Mouse (Mus musculus) G1E (cell line): Measurements from ENCODE around the gene Mafk. TPM values are rescaled to one million over a fixed set of nuclear protein-coding genes. Genes with fewer than 3 reads are reported as not detected.
A peak's percentile ranks its signal among the peaks of the same experiment; 100 is the strongest.

Experiments
- ATAC-seq: 2 replicates; pipeline ENCODE4 v1.8.0; 2016; ENCODE audit warnings: mild to moderate bottlenecking; ENCODE audit not compliant: insufficient number of reproducible peaks, poor library complexity, low FRiP score, severe bottlenecking; ENCODE audit errors: extremely low read depth
- DNase-seq: peaks from one replicate; pipeline ENCODE4 v3.0.0; 2012; ENCODE audit warnings: low spot score
- H3K27me3 ChIP-seq: 2 replicates; pipeline ENCODE4 v1.6.1; 2012; ENCODE audit warnings: mild to moderate bottlenecking, low read length, inconsistent platforms; ENCODE audit not compliant: insufficient read depth
- H3K36me3 ChIP-seq: replicated peaks from 2 replicates; pipeline ENCODE3; 2012; ENCODE audit warnings: mild to moderate bottlenecking, inconsistent platforms
- H3K4me1 ChIP-seq: 2 replicates; pipeline ENCODE4 v1.6.1; 2012; ENCODE audit warnings: low read depth, low read length, inconsistent platforms, mixed read lengths; ENCODE audit not compliant: insufficient read depth
- H3K4me3 ChIP-seq: 2 replicates; pipeline ENCODE4 v1.5.1; 2012; ENCODE audit warnings: low read depth, mild to moderate bottlenecking, inconsistent platforms, low read length, moderate library complexity, mixed read lengths
- H3K9me3 ChIP-seq: replicated peaks from 2 replicates; pipeline ENCODE4 v1.6.1; 2012; ENCODE audit warnings: inconsistent platforms
- CTCF ChIP-seq: IDR thresholded peaks from 2 replicates; pipeline ENCODE4 v1.5.1; 2012; ENCODE audit warnings: low read depth, low read length, inconsistent platforms, mixed read lengths
- GATA1 ChIP-seq: IDR thresholded peaks from 2 replicates; pipeline ENCODE4 v1.6.1; 2012; ENCODE audit warnings: borderline replicate concordance, low read length, inconsistent platforms, mixed read lengths
- GATA2 ChIP-seq: IDR thresholded peaks from 2 replicates; pipeline ENCODE4 v1.6.1; 2012; ENCODE audit warnings: low read depth, low read length, inconsistent platforms, borderline replicate concordance
- POLR2AphosphoS5 ChIP-seq: IDR thresholded peaks from 2 replicates; pipeline ENCODE4 v1.6.1; 2012; ENCODE audit warnings: low read depth, low read length, inconsistent platforms; ENCODE audit not compliant: insufficient replicate concordance
- TAL1 ChIP-seq: conservative IDR thresholded peaks from 2 replicates; pipeline ENCODE4 v1.6.1; 2012; ENCODE audit warnings: low read depth, low read length, inconsistent platforms, mixed read lengths
- polyA plus RNA-seq: library from polyadenylated mRNA; stranded (reverse); fragments of >175 nt; gene quantifications from 2 replicates; pipeline ENCODE4 v1.2.3, GENCODE M21; 2012
- total RNA-seq, 2 experiments: library from RNA; stranded (forward) in 1 of 2; stranded (reverse) in 1 of 2; fragments of 200-1000 nt in 1 of 2; fragments of >200 nt in 1 of 2; fragmentation: Nextera tagmentation in 1 of 2; gene quantifications; 2 replicates each; pipeline ENCODE4 v1.2.3; 2014 to 2017

Gene Mafk
- total and polyA plus RNA-seq, 3 experiments, result 14.6 to 34.5 (median 30.9) TPM

- ATAC-seq (no peak), DNase-seq (no peak)
- Histone ChIP-seq H3K4me1 (peaks cover 82% of the 10 kb centered on the region), H3K27me3 (no peaks in the 10 kb centered on the region), H3K4me3 (no peak overlapping the region; the same call in 1 of the 2 replicates), H3K36me3 (peaks cover 71% of the 10 kb centered on the region), H3K9me3 (no peaks in the 10 kb centered on the region)
- no peak for TF ChIP-seq CTCF
Observed at GRCm38 (mm10) chr5:139821466-139822459, 30.4 kb downstream of the Mafk start.

- peaks cover 61% of the 10 kb centered on the region for H3K4me1 ChIP-seq
- DNase-seq (no peak), ATAC-seq (no peak)
- TF ChIP-seq TAL1 (no peak), CTCF (no peak), GATA1 (no peak), POLR2AphosphoS5 (no peak), GATA2 (no peak)
- no peaks in the 10 kb centered on the region for H3K27me3 ChIP-seq
- H3K9me3 ChIP-seq, result no peaks in the 10 kb centered on the region
- H3K4me3 ChIP-seq, result no peak overlapping the region; the same call in 1 of the 2 replicates
- peaks cover 64% of the 10 kb centered on the region for H3K36me3 ChIP-seq
Observed at GRCm38 (mm10) chr5:139824531-139824930, 33.2 kb downstream of the Mafk start.

- TF ChIP-seq GATA2, result no peak
- TF ChIP-seq CTCF, result no peak
- TF ChIP-seq GATA1, result no peak
- TF ChIP-seq POLR2AphosphoS5, result no peak
- no peak for TF ChIP-seq TAL1
- H3K36me3 ChIP-seq, result peaks cover 50% of the 10 kb centered on the region
- H3K4me3 ChIP-seq, result peak overlapping the region; percentile 90
- no peaks in the 10 kb centered on the region for H3K27me3 ChIP-seq
- DNase-seq, result no peak
- no peaks in the 10 kb centered on the region for H3K9me3 ChIP-seq
- peaks cover 64% of the 10 kb centered on the region for H3K4me1 ChIP-seq
- no peak for ATAC-seq
Observed at GRCm38 (mm10) chr5:139825947-139826346, 34.6 kb downstream of the Mafk start.

GRCm38 (mm10) chr5:139826357-139827055 is 35.2 kb downstream of the Mafk start, which contains the start of the genes Gm26938 and Psmg3:
TSS of gene Gm26938 (minus strand) at chr5:139826407.
TSS of gene Psmg3 (minus strand) at chr5:139826885.
- Histone ChIP-seq H3K9me3 (no peaks in the 10 kb centered on the region), H3K4me1 (peaks cover 65% of the 10 kb centered on the region), H3K27me3 (no peaks in the 10 kb centered on the region), H3K4me3 (peak within 1 kb of the TSS; percentile 90), H3K36me3 (peaks cover 44% of the 10 kb centered on the region)
- peak; percentile 31 for DNase-seq
- TF ChIP-seq POLR2AphosphoS5 (no peak), GATA1 (no peak), GATA2 (no peak), CTCF (no peak), TAL1 (no peak)
- ATAC-seq, result peak; percentile 56; the same call in 1 of the 2 replicates

- peaks cover 62% of the 10 kb centered on the region for H3K4me1 ChIP-seq
- no peaks in the 10 kb centered on the region for H3K27me3 ChIP-seq
- no peaks in the 10 kb centered on the region for H3K9me3 ChIP-seq
- peaks cover 33% of the 10 kb centered on the region for H3K36me3 ChIP-seq
- ATAC-seq (no peak), DNase-seq (no peak)
- 0 out of 2 replicates have a peak, but pooled peaks have one; percentile 18 for TF ChIP-seq CTCF
- no peak for TF ChIP-seq TAL1
- no peak overlapping the region for H3K4me3 ChIP-seq
Observed at GRCm38 (mm10) chr5:139827593-139827992, 36.3 kb downstream of the Mafk start.

- ATAC-seq (no peak), DNase-seq (no peak)
- Histone ChIP-seq H3K4me3 (no peak overlapping the region), H3K9me3 (no peaks in the 10 kb centered on the region), H3K27me3 (no peaks in the 10 kb centered on the region), H3K36me3 (peaks cover 15% of the 10 kb centered on the region), H3K4me1 (peaks cover 47% of the 10 kb centered on the region)
- TF ChIP-seq GATA2, result no peak
- TF ChIP-seq TAL1, result no peak
- no peak for TF ChIP-seq POLR2AphosphoS5
- no peak for TF ChIP-seq GATA1
- no peak for TF ChIP-seq CTCF
Observed at GRCm38 (mm10) chr5:139829384-139829783, 38.1 kb downstream of the Mafk start.
